Mouse (Mus musculus) brain, embryonic 14.5 days (tissue): ENCODE measurements at regions not wholly inside any gene's neighbourhood (a gene's known extent, or its start where the extent isn't known, plus 50 kb on each side); places are given as distances from the start of the nearest gene placed in this dataset.

ENCODE experiments used
- DNase-seq: peaks from one replicate; pipeline ENCODE4 v3.0.0-alpha.2; 2011; ENCODE audit warnings: low read depth
- CTCF ChIP-seq: fragments of 200-500 bp; IDR thresholded peaks from 2 replicates; pipeline ENCODE4 v1.5.1; 2012; ENCODE audit warnings: inconsistent platforms, mild to moderate bottlenecking, moderate library complexity, borderline replicate concordance; ENCODE audit not compliant: insufficient read depth, insufficient read length; ENCODE audit errors: extremely low read depth
- POLR2A ChIP-seq: fragments of 200-500 bp; IDR thresholded peaks from 2 replicates; pipeline ENCODE4 v1.6.1; 2012; ENCODE audit warnings: mild to moderate bottlenecking, inconsistent platforms, borderline replicate concordance; ENCODE audit not compliant: poor library complexity, insufficient read depth, insufficient read length, severe bottlenecking; ENCODE audit errors: extremely low read depth

DNA sequence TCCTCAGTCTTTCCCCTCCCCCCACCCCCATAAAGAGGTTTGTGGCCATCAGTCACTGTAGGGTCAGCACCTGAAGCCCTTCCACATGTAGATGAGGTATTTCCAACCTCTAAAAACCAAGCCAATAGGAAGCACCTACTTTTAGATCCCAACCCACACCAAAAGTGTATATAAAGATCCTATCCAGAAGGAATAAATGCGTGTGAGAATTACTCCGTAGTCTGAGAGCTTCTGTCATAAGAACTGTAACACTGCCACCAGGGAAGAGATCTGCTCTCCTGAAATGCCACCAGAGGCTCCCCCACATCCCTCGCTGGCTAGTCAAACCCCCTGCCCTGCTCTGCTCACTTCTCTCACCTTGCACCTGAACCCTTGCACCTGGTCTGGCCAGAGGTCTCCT lies 145.8 kb upstream of the Bank1 start:
- DNase-seq: no peak
- TF ChIP-seq CTCF (no peak), POLR2A (no peak)

GRCm38 (mm10) chr3:136462747-136463146 lies 136.9 kb upstream of the Bank1 start:
- DNase-seq: no peak
- TF ChIP-seq CTCF (no peak), POLR2A (no peak)

DNA sequence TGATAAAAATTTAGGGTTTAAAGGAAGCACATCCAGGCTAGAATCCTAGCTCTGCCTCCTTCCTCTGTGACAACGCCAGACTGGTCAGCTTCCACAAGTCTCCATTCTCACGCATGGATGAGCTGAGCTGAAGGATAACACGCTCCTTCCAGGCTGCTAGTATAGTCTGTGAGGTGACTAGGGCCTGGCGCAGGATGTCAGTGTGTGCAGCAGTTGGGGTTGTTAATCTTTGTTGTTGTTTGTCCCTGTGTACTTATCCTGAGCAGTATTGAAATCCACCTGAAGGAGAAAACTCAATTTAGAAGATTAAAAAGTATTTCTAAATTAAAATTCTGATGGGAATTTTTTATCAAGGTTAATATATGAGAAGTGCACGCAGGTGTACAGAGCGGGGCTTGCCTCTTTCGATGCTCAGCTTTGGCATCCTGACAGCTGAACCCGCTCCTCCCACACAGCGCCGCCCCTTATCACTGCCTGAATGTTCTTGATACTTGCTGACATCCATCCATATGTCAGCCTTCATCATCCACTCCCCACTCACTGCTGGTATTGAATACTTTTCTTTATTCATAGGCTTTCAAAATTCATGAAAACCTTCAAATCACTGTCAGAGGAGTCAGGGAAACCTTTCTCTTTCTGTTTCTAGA lies 130.7 kb upstream of the Bank1 start:
- DNase-seq: peak; percentile 80
- TF ChIP-seq CTCF: no peak

GRCm38 (mm10) chr3:136455651-136456470 lies 130.0 kb upstream of the Bank1 start:
- peak; percentile 58 for DNase-seq
- TF ChIP-seq CTCF: no peak
- TF ChIP-seq POLR2A: no peak

GRCm38 (mm10) chr3:136454967-136455366 lies 129.1 kb upstream of the Bank1 start:
- no peak for DNase-seq
- TF ChIP-seq CTCF (no peak), POLR2A (no peak)

GRCm38 (mm10) chr3:136450986-136451774 lies 125.3 kb upstream of the Bank1 start:
- DNase-seq: no peak
- TF ChIP-seq CTCF: no peak
- no peak for TF ChIP-seq POLR2A

- no peak for DNase-seq
- TF ChIP-seq CTCF: no peak
- TF ChIP-seq POLR2A: no peak
Measured at GRCm38 (mm10) chr3:136450361-136450895, 124.6 kb upstream of the Bank1 start.

GRCm38 (mm10) chr3:136449364-136449763 lies 123.5 kb upstream of the Bank1 start:
- TF ChIP-seq POLR2A: no peak
- DNase-seq: peak; percentile 54

GRCm38 (mm10) chr3:136444598-136444997 lies 118.7 kb upstream of the Bank1 start:
- TF ChIP-seq CTCF (no peak), POLR2A (no peak)
- peak; percentile 26 for DNase-seq

DNA sequence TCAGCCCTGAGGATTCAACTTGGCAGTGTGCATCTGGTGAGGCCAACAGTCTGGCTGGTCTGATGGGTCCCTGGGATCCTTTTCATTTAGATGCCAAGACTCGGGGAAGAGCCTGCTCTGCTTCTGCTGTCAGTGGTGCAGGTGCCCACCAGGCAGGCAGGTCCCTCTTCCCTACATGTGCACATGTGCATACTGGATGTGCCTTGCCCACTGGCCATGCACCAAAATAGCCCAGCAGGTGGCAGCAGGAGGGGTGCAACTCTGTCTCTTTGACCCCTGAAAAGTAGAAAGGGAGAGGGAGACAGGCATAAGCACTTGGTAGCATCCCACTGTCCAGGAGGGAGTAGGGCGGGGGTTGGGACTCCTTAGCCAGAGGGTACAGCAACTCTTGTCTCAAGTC lies 116.2 kb upstream of the Bank1 start:
- TF ChIP-seq CTCF: no peak
- TF ChIP-seq POLR2A: no peak
- DNase-seq: no peak

DNA sequence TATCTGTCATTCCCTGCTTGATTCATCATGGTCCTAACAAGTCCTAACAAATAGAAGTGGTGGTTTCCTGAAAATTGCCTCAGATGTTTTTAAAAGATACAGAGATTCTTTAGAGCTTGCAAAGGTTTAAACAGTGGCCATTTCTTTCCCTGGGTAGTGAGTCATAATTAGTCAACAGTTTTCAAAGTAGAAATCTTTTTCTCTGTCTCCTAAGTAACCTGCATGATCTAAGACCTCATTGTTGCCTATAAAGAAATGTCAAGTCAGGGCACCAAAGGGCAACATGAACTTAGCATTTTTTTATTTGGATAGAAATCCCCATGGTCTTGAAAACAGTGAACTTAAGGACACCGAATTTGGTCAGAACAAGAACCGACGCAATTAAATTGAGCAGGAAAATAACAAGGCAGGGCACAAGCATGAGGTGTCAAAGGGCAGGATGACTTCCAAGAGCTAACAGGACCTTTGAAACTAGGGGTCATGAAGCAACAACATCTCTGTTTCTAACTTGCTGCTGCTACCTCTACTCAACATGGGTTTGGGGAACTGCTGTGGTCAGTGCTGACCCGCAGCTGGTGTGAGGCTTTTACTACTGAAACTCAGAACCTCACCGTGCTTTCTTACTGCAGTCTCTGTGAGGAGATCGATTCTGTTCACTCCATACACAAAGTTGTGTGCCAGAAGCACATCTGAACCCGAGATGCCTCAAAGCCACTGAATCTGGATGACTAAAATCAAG lies 114.2 kb upstream of the Bank1 start:
- DNase-seq: no peak
- TF ChIP-seq CTCF (no peak), POLR2A (no peak)
